Mouse (Mus musculus) testis, adult 2 months (tissue): ENCODE measurements around the gene Vmn2r41. TPM values are rescaled to one million over a fixed set of nuclear protein-coding genes. Genes with fewer than 3 reads are reported as not detected.
"Not testable (repeated sequence)": the region's sequence is repeated elsewhere in the genome, so short reads cannot be mapped to it uniquely, and the experiment has no call there.

Experiments
- H3K27ac ChIP-seq: fragments of 200-500 bp; 2 replicates; pipeline ENCODE4 v1.5.1; 2012; ENCODE audit warnings: low read depth, low read length; ENCODE audit not compliant: control insufficient read depth, insufficient read depth
- H3K27me3 ChIP-seq: fragments of 200-500 bp; 2 replicates; pipeline ENCODE4 v1.6.1; 2012; ENCODE audit warnings: mild to moderate bottlenecking, low read length, moderate library complexity; ENCODE audit not compliant: control insufficient read depth, insufficient read depth
- H3K36me3 ChIP-seq: fragments of 200-500 bp; 2 replicates; pipeline ENCODE4 v1.6.1; 2012; ENCODE audit warnings: mild to moderate bottlenecking, low read length; ENCODE audit not compliant: control insufficient read depth, insufficient read depth
- H3K4me1 ChIP-seq: fragments of 200-500 bp; 2 replicates; pipeline ENCODE4 v1.6.1; 2012; ENCODE audit warnings: low read length; ENCODE audit not compliant: control insufficient read depth, insufficient read depth
- H3K4me3 ChIP-seq: fragments of 200-500 bp; 2 replicates; pipeline ENCODE4 v1.5.1; 2012; ENCODE audit warnings: low read depth, mild to moderate bottlenecking, low read length, moderate library complexity, mixed read lengths; ENCODE audit not compliant: control insufficient read depth
- polyA plus RNA-seq: library from polyadenylated mRNA; depleted of rRNA; stranded (reverse); fragments of >200 nt; gene quantifications from 2 replicates; pipeline ENCODE4 v1.2.3, GENCODE M21; 2012; rRNA removed

Gene Vmn2r41
- polyA plus RNA-seq = not detected in 2 replicates

DNA sequence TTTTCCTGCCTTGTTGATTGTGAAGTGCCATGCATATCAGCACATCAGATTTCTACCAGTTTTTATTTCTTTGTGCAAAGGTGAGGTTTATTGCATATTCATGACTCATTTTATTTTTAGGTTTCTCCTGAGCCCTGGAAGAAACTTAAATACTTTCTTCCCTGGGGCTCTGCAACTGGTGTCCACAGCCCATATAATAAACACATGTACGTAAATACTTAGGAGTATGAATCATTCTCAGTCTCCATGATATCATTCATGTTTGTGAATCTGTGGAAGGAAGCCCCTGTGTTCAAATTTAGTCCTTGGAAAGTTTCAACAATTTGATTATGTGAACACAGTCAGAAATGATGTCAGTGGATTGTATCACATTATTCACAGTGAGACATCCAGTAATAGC is at the start of gene Vmn2r41:
TSS of gene Vmn2r41 (minus strand) at position 101 of the 400 bp plus-strand sequence.
- H3K4me1 ChIP-seq, H3K27me3 ChIP-seq, H3K36me3 ChIP-seq, H3K27ac ChIP-seq, H3K4me3 ChIP-seq: not testable (repeated sequence)

DNA sequence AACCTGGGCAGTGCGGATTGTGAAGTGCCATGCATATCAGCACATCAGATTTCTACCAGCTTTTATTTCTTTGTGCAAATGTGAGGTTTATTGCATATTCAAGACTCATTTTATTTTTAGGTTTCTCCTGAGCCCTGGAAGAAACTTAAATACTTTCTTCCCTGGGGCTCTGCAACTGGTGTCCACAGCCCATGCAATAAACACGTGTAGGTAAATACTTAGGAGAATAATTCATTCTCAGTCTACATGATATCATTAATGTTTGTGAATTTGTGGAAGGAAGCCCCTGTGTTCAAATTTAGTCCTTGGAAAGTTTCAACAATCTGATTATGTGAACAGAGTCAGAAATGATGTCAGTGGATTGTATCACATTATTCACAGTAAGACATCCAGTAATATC is 38.8 kb upstream of the Vmn2r41 start, which contains the start of gene Vmn2r42:
TSS of gene Vmn2r42 (minus strand) at position 101 of the 400 bp plus-strand sequence.
- H3K4me1 ChIP-seq = not testable (repeated sequence)

DNA sequence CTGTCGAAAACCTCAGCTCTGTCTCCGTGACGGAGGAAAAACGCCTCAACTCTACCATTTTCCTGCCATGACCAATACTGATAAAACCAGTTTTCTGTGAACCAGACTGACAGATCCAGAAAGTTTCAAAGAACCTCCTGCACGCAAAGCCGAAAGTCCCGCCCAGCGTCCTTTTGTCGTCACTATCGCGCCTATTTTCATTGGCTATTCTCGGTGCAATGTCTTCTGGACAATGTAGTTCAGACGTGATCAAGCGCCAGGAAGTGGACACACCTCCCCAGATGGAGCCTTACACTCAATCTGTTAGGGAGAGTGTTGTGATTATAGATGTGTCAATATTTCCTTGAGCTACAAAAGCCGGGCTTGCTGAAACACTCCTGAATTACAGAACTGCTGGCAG is 68.6 kb downstream of the Vmn2r41 start:
- H3K27ac ChIP-seq, H3K36me3 ChIP-seq, H3K4me1 ChIP-seq, H3K27me3 ChIP-seq, H3K4me3 ChIP-seq: not testable (repeated sequence)

More for the DNA sequence above, 38.8 kb upstream of the Vmn2r41 start, which contains the start of gene Vmn2r42:
- not testable (repeated sequence) for H3K27me3 ChIP-seq, H3K27ac ChIP-seq, H3K4me3 ChIP-seq, H3K36me3 ChIP-seq

Other genes with a start within 250 kb of the Vmn2r41 start
- gene Vmn2r42, start 38.7 kb upstream of the Vmn2r41 start, polyA plus RNA-seq = not detected in 2 replicates
- gene Vmn2r43, start 98.9 kb upstream of the Vmn2r41 start, polyA plus RNA-seq = not detected in 2 replicates
- not detected in 2 replicates for gene Vmn2r44, start 221.7 kb upstream of the Vmn2r41 start, polyA plus RNA-seq